Mouse (Mus musculus) induced T-regulatory cell, adult 2 months (primary cell): ENCODE data around the gene Lmna.

ENCODE experiments used
- DNase-seq: peaks from one replicate; pipeline ENCODE4 v3.0.0-alpha.2; 2012; ENCODE audit warnings: low read depth

Gene Lmna

DNA sequence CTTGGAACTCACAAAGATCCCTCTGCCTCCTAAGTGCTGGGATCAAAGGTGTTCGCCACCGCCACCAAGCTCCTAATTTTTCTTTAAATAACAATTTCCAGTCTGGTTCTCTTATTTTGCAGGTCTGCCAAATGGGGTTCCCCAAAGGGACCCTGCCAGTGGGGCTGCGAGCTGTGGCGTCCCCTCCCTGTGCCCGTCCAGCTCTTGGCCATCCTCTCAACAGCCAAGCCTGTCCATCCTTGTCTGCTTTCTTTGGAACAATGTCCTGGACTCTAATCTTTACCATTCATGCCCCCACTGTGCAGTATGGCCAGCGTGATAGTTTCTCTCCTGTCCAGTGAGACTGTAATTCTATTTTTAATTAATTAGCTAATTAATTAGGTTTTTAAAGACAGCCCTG is 11.4 kb upstream of the Lmna start:
- no peak for DNase-seq

DNA sequence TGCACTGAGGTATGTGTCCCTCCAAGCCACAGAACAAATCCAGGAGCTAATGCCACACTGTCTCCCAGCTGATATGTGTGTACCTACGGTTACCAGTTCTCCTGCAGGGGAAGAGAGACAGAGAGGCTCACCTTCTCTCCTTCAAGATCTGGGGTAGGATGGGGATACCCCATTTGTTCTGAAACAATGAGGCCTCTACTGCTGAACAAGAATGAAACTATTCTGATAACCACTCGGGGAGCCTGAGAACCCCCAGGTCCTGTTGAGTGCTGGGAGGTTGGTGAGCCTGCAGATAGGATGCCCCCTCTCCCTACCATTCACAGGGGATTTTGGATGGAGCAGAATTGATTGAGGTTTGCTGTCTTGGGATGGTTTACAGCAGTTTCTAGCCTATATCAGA is 10.3 kb upstream of the Lmna start:
- DNase-seq: peak; percentile 78

DNA sequence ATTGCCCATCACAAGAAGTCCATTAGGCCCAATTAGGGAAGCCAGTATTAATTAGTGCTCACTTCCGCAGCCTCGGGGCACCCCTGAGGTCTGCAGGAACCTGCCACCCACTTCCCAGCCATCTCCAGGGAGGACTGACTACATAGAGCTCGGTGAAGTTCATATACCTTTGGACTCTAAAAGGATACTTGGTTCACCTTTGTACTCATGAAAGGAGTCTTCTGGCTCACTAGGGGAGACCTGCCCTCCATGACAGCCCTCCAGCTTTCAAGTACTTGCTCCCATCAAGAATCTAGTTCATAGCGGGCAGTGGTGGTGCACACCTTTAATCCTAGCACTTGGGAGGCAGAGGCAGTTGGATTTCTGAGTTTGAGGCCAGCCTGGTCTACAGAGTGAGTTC is 8.7 kb upstream of the Lmna start:
- peak; percentile 26 for DNase-seq

DNA sequence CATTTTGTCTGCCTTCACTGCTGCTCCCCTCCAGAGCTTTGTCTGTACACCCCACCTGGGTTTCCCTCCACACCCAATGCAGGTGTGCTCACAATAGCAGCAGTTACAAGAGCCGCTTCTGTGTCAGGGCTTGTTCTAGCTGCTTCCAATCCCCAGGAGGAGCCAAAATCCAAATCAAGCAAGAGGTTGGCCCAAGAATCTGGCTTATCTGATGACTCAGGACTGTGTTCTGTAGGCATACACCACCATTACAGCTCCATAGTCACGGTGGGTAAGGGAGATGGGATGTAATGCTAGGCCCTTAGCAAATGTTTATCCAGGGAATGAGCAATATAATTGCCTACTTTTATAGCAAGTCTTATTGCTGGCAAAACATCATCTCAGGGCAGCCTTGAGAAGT is 6.7 kb upstream of the Lmna start:
- DNase-seq: no peak

DNA sequence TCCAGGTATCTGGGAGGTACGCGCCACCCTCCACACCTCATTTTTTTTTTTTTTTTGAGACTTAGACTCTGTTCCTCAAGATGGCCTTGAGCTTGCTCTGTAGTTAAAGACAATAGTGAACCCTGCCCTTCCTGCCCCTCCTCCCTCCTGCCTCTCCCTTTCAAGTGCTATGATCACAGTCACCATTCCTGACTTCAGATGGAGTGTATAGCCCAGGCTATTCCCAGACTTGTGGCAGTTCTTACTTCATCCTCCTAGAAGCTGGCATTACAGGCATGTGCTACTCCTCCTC is 5.3 kb upstream of the Lmna start:
- DNase-seq: no peak

DNA sequence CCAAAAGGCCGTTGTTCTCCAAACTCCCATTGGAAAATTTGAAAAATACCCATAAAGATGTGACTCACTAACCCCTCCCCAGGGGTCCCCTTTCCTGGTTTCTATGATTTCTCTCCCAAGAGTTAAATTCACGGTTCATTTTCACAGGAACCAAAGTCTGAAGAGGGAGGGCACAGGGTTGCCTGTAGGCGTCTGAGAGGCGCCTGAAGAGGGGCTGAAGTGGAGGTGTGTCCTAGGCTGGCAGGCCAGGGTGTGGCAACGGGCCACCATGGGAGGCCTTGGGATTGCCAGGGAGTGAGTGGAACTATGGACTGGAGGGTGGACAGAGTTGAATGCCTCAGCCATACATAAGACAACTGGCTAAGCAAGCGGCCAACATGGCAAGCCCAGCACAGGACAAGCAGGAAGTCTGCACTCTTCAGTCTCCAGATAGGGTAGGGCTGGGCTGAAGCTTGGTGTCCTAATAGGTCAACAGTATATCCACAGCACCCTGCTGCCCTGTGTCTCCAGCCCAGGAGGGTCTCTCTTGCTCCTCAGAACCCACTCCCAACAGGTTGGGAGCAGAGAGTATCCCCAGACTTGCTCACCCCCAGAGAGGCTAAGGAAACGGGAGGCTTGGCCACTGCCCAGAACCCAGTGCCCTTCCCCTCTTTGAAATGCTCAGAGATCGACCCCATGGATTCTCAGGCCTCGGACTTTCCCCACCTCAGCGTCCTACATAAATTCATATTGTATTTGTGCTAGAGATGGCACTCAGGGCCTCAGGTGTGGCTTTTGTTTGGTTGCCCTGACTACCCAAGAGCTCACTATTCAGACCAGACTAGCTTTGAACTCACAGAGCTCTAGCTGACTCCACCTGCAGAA is 4.7 kb upstream of the Lmna start:
- peak; percentile 72 for DNase-seq

DNA sequence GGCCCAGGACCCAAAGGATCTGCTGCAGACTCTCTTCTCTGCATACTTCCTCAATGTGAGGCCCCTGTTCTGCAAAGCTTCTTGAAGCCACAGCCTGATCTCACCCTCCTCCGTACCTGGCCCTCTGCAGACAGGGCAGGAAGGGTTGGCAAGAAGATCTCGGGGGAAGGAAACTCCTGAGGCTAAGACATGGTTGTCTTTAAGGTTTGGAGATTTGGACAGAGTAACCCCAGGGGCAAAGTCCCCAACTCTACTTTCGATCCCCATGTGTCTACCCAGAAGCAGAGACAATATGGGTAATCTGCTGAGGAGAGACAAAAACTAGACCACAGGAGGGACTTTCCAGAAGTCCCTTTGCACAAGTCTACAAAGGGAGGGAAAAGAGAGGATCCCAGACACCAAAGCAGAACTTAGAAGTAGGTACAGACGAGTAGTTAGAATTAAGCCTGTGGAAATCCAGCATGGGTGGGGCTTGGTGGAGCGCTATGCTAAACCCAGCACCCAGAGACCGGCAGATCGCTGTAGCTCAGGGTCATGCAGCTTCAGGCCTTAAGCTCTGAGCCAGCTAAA is 3.9 kb upstream of the Lmna start:
- DNase-seq: peak; percentile 91

DNA sequence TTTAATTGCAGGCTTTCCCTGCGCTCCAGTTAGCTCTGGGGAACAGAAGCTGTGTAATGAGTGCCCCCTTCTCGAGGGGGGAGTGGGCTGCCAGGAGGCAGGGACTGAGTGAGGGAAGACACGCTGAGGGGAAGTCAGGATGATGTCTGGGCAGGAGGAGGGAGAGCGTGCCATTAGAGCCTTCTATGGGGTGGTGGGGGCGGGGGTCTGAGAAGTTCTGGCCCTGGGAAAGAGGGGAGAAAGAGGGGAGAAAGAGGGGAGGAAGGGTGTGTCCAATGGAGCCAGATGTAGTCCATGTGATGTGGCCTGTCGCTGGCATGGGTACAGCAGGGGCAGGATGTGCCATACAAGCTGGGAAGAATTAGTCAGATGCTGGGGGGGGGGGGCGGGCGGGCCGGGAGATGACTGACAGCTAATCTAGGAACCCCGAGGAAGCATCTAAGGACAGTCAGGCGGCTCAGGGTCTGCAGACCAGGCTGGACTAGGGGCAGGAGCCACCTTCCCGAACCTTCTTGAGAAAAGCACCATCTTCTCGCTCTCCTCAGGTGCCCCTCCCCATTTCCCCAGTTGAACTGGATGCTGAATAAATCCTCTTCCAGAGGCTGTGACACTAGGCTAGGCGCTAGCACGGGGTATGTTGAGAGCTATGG is 3.3 kb upstream of the Lmna start:
- peak; percentile 70 for DNase-seq

DNA sequence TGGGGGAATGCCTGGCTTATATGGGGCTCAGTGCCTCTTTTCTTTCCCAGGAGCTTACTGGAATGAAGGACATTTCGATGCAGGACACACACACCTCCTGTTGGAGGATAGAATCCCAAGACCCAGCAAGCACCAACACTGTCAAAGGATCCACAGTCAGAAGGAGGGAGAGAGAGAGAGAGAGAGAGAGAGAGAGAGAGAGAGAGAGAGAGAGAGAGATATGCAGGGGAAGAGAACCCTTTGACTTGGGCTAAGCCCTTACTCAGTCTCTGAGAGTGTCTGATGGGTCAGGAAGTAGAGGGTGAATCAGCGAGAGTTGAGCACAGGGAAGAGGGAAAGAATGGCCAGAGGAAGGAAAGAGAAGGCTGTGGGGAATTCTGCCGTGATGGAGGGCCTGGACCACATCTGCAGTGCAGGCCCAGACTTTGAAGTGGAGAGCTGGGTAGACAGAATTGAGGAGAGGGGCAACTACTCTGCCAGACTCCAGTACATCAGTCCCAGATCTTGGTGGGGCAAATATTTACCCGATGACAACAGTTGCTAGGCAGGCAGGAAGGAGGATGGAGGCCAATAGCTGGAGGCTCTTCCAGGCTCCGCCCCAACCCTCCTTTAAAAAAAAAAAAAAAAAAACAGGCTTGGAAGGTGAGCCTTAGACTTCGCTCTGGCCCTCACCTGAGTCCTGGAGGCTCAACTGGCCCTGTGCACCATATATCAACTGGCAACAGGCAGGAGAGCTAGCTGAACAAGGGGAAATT is 2.6 kb upstream of the Lmna start:
- peak; percentile 87 for DNase-seq

DNA sequence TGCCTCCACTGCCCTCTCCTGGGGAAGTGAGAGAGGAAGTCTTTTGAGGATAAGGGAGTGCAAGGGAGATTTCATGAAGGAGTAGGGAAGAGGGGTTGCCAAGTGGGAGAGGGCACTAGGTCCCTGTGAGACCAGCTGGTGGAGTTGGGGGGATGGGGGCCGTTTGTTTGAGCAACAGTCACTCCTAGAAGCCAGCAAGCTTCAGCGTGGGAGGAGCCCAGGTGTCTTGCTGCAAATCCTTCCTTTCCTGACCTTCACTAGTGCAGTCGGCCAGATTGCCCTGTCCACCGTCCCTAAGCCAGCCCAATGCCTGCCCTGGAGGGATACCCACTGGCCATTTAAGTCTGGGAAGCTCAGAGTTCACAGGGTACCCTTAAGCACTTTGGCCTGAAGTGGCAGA is 1.8 kb upstream of the Lmna start:
- peak; percentile 77 for DNase-seq

DNA sequence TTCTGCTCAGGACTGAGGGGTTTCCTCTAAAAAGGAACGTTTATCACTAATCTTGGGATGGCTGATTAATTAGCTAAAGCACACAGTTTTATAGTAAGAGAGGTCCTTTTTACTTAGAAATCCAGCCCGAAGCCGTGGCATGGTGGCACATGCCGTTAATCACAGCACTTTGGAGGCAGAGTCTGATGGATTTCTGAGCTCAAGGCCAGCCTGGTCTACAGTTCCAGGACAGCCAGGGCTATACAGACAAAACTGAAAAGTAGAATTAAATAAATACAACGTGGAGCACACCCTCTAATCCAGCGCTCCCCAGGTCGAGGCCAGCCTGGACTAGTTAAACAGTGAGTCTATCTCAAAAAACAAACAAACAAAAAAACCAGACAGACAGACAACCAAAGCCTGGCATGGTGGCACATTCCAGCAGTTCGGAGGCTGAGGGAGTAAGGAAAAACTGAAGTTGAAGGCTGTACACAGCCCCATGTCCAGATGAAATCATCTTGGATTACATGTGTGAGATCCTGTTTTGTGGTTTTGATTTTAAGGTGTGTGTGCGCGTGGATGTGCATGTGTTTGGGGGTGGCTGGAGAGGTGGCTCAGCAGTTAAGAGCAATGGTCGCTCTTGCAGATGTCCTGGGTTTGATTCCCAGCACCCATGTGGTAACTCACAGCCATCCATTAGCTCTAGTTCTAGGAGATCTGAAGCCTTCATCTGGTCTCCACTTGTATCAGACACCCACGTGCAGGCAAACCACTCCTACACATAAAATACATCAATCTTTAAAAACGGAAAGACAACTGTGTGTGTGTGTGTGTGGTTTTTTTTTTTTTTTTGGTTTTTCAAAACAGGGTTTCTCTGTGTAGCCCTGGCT is 899 bp upstream of the Lmna start:
- peak; percentile 82 for DNase-seq

DNA sequence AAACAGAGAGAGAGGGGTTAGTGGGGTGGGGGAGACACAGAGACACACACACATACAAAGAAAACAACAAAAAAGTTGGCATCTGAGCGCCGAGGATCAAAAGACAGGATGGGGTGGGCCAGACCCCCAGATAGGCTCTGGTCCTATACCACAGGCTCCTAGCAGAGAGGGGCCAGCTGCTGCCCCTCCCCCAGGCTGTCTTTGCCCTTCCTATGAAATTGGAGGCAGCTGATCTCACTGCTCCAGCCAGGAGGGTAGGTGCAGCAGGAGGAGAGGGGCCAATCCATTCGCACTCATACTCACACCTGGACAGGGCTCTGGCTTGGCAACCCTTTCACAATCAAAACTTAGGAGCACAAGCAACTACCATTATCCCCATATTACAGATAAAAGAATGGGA is 506 bp downstream of the Lmna start:
- DNase-seq: no peak

DNA sequence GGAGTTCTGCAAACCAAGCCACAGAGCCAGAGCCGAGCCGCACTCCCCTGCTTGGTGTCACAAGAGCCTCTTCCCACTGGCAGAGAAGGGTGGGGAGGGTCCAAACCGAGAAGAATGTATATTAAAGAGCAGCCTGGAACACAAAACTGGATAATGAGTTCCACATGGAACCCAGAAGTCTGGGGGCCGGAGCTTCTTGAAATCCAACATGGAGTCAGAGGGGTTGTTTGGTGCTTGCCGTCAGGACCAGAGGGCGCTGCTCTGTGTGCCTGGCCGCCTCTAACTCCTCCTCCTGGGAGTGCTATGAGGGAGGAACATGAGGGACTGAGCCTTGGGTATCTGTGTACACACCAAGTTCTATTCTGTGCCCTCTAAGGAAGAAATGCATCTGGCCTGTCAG is 4.0 kb downstream of the Lmna start:
- DNase-seq: no peak

DNA sequence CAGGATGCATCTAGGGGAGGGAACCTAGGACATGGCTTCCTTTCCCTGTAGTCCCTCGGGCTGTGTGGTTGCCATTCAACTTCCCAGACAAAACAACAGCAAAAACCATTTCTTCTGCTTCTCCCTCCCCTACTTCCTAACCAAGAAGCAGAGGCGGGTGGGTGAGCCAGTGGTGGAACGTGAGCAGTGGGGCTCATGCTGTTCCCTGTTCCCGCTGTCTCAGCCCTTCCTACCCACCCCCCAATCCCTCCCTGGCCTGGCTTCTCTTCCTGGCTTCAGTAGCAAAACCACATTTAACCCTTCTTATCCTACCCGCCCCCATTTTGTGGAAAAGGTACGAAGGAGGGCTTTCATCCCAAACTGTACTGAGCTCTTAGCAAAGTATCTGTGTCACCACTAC is 4.7 kb downstream of the Lmna start:
- DNase-seq: no peak

DNA sequence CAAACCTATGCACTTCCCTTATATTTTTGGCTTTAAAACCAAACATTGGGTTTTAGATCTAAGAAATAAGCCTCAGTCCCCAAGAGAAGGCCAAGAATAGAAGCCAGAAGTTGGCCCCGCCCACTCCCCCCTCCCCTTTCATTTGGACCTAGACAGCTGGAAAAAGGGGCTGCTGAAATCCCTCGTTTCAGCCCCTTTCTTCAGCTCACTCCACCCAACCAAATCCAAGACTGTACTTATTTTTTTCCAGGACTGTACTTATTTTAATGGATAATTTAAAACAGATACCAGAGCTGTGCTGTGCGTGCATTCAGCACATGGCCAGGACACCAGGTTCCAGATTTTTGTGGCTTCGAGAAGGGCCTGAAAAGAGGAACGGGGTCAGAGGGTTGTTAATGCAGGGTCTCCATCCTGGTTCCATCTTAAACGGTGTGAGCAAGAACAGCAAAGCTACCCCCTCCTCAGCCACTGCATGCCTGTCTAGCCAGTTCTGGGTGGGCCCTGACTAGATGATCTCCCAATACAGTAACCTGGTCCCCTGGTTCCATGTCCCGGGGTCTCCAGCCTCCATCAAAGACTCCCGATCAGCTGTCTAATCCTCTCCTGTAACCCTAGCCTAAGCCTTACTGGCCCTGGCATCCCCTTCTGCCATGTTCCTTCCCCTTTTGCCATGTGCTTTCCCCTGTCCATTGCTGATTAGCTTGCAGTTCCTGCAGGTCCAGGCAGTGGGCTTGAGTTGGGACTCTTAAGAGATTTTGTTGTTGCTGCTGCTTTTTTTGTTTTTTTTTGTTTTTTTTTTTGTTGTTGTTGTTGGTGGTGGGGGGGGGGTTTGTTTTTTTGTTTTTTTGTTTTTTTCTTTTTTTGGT is 5.6 kb downstream of the Lmna start:
- no peak for DNase-seq

DNA sequence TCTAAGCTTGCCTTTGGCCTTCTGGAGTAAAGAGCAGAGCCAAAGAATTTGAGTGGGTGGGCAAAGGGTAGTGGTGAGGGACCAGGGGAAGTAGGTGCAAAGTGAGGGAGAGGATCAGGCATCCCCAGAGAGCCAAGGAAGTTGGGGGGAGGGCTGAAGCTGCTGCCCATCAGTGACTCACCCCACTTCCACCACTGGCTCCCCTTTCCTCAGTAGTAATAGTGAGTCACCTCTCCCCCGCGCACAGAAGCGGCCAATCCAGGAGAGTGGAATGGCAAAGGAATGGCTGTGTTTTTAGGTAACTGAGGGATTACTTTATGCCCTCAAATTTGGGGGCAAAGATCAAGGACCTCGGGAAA is 6.3 kb downstream of the Lmna start:
- DNase-seq: no peak

DNA sequence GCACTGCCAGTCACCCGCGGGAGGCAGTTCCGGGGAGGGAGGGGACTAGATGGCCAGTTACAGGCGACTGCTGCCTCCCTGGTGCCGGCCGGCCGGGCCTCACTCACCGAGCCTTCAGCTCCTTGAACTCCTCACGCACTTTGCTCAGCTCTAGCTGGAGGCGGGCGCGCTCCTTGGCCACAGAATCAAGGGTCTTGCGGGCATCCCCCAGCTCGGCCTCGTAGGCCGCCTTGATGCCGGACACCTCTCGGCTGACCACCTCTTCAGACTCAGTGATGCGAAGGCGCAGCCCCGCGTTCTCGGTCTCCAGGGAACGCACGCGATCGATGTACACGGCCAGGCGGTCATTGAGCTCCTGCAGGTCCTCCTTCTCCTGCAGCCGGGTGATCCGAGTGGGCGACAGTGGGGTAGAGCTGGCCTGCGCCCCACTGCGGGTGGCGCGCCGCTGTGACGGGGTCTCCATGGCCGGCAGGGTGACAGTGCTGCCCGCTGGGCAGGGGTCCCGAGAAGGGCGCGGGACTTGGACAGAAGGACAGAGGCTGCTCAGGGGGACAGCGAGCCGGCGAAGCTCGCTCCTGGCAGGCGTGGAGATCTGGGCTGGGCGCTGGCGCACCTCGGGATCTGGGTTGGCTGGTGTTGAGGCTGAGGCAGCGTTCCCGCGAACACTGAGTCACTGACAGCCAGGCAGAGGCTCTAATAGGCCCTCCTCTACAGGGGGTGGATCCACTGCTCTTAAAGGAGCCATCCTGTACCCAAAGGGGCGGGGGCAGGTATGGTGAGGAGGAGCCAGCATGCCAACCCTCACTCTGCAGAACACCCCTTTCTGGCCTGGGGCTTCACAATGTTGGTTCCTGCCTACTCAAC is 6.9 kb downstream of the Lmna start:
- DNase-seq: peak; percentile 92

DNA sequence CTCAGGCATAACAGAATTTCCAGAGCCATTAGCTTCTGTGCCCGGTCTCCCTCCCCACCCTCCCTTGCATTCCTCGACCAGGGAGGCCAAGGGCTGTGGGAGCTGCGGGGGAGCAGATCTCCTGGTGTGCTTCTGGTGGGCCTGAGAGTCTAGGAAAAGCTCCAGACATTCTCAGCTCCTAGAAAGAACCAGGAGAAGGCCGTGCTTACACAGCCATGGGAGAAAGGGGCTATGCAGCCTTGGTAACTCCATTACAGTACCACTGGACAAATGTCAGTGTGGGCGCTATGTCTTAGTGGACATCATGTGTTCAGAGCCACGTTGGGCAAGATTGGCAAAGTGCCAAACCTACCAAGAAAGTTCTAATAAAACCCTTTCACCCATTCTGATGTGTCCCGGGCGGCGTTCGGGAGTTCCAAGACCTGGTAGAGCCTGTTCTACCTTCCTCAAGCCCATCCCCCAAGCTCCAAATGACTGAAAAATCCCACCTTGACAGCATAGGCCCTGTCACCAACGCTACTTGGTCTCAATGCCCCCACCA is 7.7 kb downstream of the Lmna start:
- no peak for DNase-seq

DNA sequence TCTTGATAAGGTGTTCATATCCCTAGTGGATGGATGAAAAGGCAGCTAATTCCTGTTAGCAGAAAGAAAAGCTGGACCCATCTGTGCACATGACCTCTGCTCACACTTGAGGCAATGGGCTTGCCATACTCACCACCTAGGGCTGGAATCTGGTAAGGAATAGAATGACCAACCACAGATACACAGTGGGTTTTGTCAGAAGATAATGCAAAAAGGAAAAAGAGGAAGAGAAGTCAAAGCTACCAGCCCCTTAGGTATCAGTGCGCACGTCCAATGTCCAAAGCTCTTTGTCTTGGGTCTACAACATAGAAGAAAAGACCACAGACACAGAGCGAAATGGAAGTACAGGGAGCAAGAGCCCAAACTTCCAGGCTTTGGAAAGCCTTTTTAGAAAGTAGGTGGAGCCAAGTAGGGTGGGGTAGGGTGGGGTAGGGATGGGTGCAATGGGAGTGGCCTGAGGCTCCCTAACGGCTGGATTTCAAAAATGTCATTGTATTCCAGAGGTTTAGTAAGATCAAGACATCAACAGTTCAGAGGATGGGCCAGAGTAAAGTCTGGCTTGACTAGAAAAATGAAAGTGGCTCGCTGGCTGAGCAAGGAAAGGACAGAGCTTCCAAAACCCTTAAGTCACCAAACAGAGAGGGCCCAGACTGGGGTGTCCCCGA is 8.3 kb downstream of the Lmna start:
- DNase-seq: peak; percentile 34
